Mouse (Mus musculus) cerebellum, adult 11 months (tissue): ENCODE data around the gene Spata21.

ENCODE experiments used
- DNase-seq: peaks from one replicate; pipeline ENCODE4 v3.0.0; 2022

Gene Spata21

GRCm38 (mm10) chr4:141076761-141077506 lies 11.2 kb upstream of the Spata21 start:
- DNase-seq: no peak

- peak; percentile 92 for DNase-seq
Measured at GRCm38 (mm10) chr4:141077681-141078509, 10.2 kb upstream of the Spata21 start, which contains the start of gene Necap2. Gene Necap2 (minus strand): TSS chr4:141078357.

- DNase-seq: no peak
Measured at GRCm38 (mm10) chr4:141078510-141079137, 9.5 kb upstream of the Spata21 start.

- no peak for DNase-seq
Measured at GRCm38 (mm10) chr4:141086862-141087261, 1.3 kb upstream of the Spata21 start.

GRCm38 (mm10) chr4:141088714-141089113 lies 581 bp downstream of the Spata21 start:
- DNase-seq: no peak

- DNase-seq: no peak
Measured at GRCm38 (mm10) chr4:141095016-141095415, 6.9 kb downstream of the Spata21 start.

GRCm38 (mm10) chr4:141096710-141097109 lies 8.6 kb downstream of the Spata21 start:
- no peak for DNase-seq

GRCm38 (mm10) chr4:141098935-141099334 lies 10.8 kb downstream of the Spata21 start:
- no peak for DNase-seq

- no peak for DNase-seq
Measured at GRCm38 (mm10) chr4:141099956-141100355, 11.8 kb downstream of the Spata21 start.

- DNase-seq: no peak
Measured at GRCm38 (mm10) chr4:141101291-141101690, 13.2 kb downstream of the Spata21 start.

- no peak for DNase-seq
Measured at GRCm38 (mm10) chr4:141101855-141102254, 13.7 kb downstream of the Spata21 start.

- no peak for DNase-seq
Measured at GRCm38 (mm10) chr4:141106526-141107183, 18.5 kb downstream of the Spata21 start.

- no peak for DNase-seq
Measured at GRCm38 (mm10) chr4:141108196-141108732, 20.1 kb downstream of the Spata21 start.

- no peak for DNase-seq
Measured at GRCm38 (mm10) chr4:141113831-141114230, 25.7 kb downstream of the Spata21 start.

GRCm38 (mm10) chr4:141114521-141114981 lies 26.4 kb downstream of the Spata21 start:
- no peak for DNase-seq

GRCm38 (mm10) chr4:141115398-141115797 lies 27.3 kb downstream of the Spata21 start:
- no peak for DNase-seq

GRCm38 (mm10) chr4:141118691-141119090 lies 30.6 kb downstream of the Spata21 start:
- DNase-seq: no peak

GRCm38 (mm10) chr4:141120700-141121099 lies 32.6 kb downstream of the Spata21 start:
- DNase-seq: no peak

GRCm38 (mm10) chr4:141122663-141123062 lies 34.5 kb downstream of the Spata21 start:
- DNase-seq: no peak

GRCm38 (mm10) chr4:141123065-141123464 lies 34.9 kb downstream of the Spata21 start:
- no peak for DNase-seq

- DNase-seq: no peak
Measured at GRCm38 (mm10) chr4:141129190-141129710, 41.1 kb downstream of the Spata21 start.

GRCm38 (mm10) chr4:141130704-141131342 lies 42.7 kb downstream of the Spata21 start:
- DNase-seq: no peak
